Mouse (Mus musculus) lung, adult 2 months (tissue): ENCODE measurements around the gene Foxj3. TPM values are rescaled to one million over a fixed set of nuclear protein-coding genes. Genes with fewer than 3 reads are reported as not detected.
A peak's percentile ranks its signal among the peaks of the same experiment; 100 is the strongest.

Source experiments
- DNase-seq: peaks from one replicate; pipeline ENCODE4 v3.0.0; 2022
- H3K4me1 ChIP-seq: fragments of 200-500 bp; 2 replicates; pipeline ENCODE4 v1.6.1; 2011; ENCODE audit warnings: low read length; ENCODE audit not compliant: control insufficient read depth, insufficient read depth
- H3K4me3 ChIP-seq: fragments of 200-500 bp; replicated peaks from 2 replicates; pipeline ENCODE3; 2011; ENCODE audit warnings: low read depth, mild to moderate bottlenecking, control low read depth, low read length; ENCODE audit errors: extremely low read depth
- CTCF ChIP-seq: fragments of 200-500 bp; IDR thresholded peaks from 2 replicates; pipeline ENCODE4 v1.5.1; 2011; ENCODE audit warnings: mild to moderate bottlenecking, low read length, control low read depth; ENCODE audit not compliant: insufficient read depth
- POLR2A ChIP-seq: fragments of 200-500 bp; IDR thresholded peaks from 2 replicates; pipeline ENCODE4 v1.6.1; 2011; ENCODE audit warnings: low read depth, mild to moderate bottlenecking, control low read depth, low read length, borderline replicate concordance; ENCODE audit errors: extremely low read depth
- WGBS: fragments of 180-500 bp; shearing (Covaris S2); methylation state at CpG from one replicate; pipeline ENCODE4 v1.1.7; 2018; 5-methylcytosine and 5-hydroxymethylcytosine counted together
- polyA plus RNA-seq: library from polyadenylated mRNA; depleted of rRNA; stranded (reverse); fragments of >200 nt; gene quantifications from 2 replicates; pipeline ENCODE4 v1.2.3, GENCODE M21; 2012

Gene Foxj3
- polyA plus RNA-seq, 1 experiment, result 18.0 TPM

- no peak for TF ChIP-seq POLR2A
- no peak for TF ChIP-seq CTCF
- H3K4me3 ChIP-seq, result no peak overlapping the region
- 84% methylated on average over 2 of the region's 2 CpGs for WGBS
- DNase-seq, result no peak
- H3K4me1 ChIP-seq, result no peaks in the 10 kb centered on the region
Measured at GRCm38 (mm10) chr4:119524466-119524865, 12.3 kb upstream of the Foxj3 start.

- Histone ChIP-seq H3K4me3 (no peak overlapping the region), H3K4me1 (no peaks in the 10 kb centered on the region)
- TF ChIP-seq POLR2A (no peak), CTCF (no peak)
- no peak for DNase-seq
Measured at GRCm38 (mm10) chr4:119526329-119526845, 10.4 kb upstream of the Foxj3 start.

GRCm38 (mm10) chr4:119531813-119532212 lies 5.0 kb upstream of the Foxj3 start:
- WGBS, result 83% methylated on average over 2 of the region's 2 CpGs
- DNase-seq, result no peak
- Histone ChIP-seq H3K4me1 (no peaks in the 10 kb centered on the region), H3K4me3 (no peak overlapping the region)
- TF ChIP-seq POLR2A, result no peak
- TF ChIP-seq CTCF, result no peak

- TF ChIP-seq POLR2A (no peak), CTCF (no peak)
- 37% methylated on average over 4 of the region's 4 CpGs for WGBS
- DNase-seq, result peak; percentile 14
- no peak overlapping the region for H3K4me3 ChIP-seq
- H3K4me1 ChIP-seq, result peaks cover 6% of the 10 kb centered on the region
Measured at GRCm38 (mm10) chr4:119535103-119535502, 1.7 kb upstream of the Foxj3 start.

GRCm38 (mm10) chr4:119537436-119537835 lies 632 bp downstream of the Foxj3 start:
- Histone ChIP-seq H3K4me3 (no peak overlapping the region), H3K4me1 (peaks cover 13% of the 10 kb centered on the region)
- DNase-seq, result no peak
- WGBS, result 90% methylated on average over 4 of the region's 4 CpGs
- TF ChIP-seq CTCF (no peak), POLR2A (no peak)

DNA sequence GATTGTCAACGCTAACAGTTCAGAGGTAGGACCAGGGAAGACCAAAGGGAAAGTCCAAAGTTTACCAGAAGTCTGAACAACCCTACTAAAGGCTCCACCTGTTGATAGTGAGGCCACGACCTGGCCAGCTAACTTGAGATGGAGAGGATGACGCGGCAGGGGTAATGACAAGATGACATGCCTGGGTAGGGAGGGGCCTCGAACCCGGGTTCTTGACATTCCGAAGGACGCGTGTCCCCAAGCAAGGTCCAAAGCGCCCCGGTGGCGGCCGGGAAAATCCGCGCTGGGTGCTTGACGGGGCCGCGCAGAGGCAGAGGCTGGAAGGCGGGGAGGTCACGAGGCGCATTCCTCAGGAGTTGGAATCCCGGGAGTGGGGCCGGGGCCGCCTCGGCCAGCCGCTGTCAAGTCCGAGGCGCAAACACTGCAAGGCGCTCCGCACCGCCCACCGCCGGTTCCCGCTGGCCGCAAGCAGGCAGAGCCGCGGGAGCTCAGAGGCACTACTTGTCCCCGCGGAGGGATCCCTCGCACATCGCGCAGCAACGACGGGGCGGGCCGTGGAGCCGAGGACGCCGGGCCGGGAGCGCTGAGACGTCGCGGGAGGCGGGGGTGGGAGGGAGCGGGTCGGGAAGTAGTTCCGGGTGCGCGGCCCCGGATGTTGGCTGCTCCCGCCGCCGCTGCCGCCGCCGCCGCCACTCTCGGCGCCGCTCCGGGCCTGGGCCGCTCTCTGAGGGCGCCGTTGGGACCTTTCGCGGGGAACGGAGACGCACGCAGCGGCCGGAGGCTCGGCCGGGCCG lies 2.4 kb downstream of the Foxj3 start, which contains the start of gene Frg2f1:
Frg2f1 (minus strand) TSS at position 499 of the 794 bp plus-strand sequence.
- Histone ChIP-seq H3K4me3 (peak within 1 kb of the TSS; percentile 97), H3K4me1 (peaks cover 13% of the 10 kb centered on the region)
- DNase-seq, result peak; percentile 92
- no peak for TF ChIP-seq CTCF
- TF ChIP-seq POLR2A, result peak; percentile 54
- WGBS, result under 1% methylated on average over 83 of the region's 85 CpGs

GRCm38 (mm10) chr4:119539836-119540532 lies 3.2 kb downstream of the Foxj3 start:
- WGBS, result under 1% methylated on average over 66 of the region's 76 CpGs
- DNase-seq, result peak; percentile 45
- TF ChIP-seq CTCF (no peak), POLR2A (no peak; the same call in 1 of the 2 replicates)

DNA sequence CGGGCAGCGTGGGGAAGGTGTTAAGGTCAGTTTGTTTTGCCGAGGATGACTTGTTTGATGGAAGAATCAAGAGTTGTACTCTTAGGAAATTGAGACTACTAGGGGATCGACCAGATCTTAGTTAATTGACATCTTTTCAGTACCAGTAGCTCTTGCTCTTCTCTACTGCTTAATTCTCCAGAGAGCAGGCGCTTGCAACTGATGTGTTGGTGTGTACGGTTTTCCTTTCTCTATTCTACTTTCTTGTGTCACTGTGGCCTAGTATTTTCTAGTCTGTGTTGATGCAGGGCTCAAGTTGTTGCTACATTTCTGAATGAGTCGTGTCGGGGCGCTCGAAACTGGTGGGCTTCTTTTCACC lies 3.7 kb downstream of the Foxj3 start:
- H3K4me1 ChIP-seq, result peaks cover 13% of the 10 kb centered on the region
- no peak for DNase-seq
- H3K4me3 ChIP-seq, result peak overlapping the region; percentile 97
- 4% methylated on average over 10 of the region's 10 CpGs for whole genome bisulfite sequencing
- TF ChIP-seq CTCF (no peak), POLR2A (no peak)

More at GRCm38 (mm10) chr4:119539836-119540532, 3.2 kb downstream of the Foxj3 start:
- H3K4me3 ChIP-seq, result peak overlapping the region; percentile 97
- peaks cover 13% of the 10 kb centered on the region for H3K4me1 ChIP-seq

GRCm38 (mm10) chr4:119550864-119551263 lies 14.1 kb downstream of the Foxj3 start:
- Histone ChIP-seq H3K4me1 (peaks cover 10% of the 10 kb centered on the region), H3K4me3 (no peak overlapping the region)
- TF ChIP-seq CTCF (no peak), POLR2A (no peak)
- DNase-seq, result no peak
- 8% methylated on average over 1 of the region's 1 CpGs for WGBS
